Mouse (Mus musculus): ENCODE measurements at regions not wholly inside any gene's neighbourhood (a gene's known extent, or its start where the extent isn't known, plus 50 kb on each side); places are given as distances from the start of the nearest gene placed in this dataset.

DNA sequence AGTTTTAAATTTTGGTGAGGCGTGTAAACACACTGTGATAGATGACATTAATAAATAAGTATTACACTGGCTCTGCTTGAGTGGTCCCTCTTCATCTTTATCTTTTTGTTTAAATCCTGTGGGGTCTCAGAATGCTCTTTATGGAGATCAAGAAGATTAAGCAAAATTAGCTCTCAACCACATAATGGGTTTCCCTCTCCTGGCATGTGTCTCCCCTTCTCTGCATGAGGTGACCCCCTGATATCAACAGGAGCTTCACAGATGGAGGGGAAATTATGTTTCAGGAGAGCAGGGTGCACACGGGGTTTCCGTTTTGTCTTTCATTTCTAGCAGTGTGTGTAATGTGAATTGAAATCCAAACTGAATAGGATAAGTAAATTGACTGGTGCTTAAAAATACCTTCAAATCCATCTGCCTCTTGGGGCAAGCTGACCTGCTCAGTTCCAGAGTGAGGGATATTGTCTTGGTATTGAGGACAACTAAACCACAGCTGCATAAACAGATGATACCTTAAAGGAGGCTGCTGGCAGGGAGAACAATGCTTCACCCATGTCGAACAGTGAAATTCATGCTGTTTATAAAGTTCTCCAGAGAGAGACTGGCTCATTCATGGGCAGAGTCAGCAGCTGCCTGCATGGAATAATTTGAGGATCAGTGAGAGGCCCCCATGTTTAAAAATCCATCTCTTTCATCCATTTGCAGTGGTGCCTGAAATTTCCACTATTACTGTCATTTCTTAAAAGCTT is 518.3 kb upstream of the Nr2f1 start:
- no peak for DNase-seq (ENCODE audit: low spot score)

DNA sequence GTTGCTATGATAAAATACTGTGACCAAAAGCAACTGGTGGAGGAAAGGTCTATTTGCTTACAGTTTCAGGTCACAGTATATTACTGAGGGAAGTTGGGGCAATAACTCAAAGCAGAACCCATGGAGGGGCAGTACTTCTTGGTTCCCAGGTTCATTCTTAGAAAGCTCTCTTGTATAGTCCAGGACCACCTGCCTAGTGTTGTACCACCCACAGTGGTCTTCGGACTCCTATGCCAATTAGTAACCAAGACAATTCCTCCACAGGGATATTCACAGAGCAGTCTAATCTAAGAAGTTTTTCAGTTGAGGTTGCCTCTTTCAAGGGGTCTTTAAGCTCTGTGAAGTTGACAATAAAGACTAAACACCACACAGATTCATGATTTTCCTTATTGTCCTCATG is 517.6 kb upstream of the Nr2f1 start:
- no peak for DNase-seq (ENCODE audit: low spot score)

DNA sequence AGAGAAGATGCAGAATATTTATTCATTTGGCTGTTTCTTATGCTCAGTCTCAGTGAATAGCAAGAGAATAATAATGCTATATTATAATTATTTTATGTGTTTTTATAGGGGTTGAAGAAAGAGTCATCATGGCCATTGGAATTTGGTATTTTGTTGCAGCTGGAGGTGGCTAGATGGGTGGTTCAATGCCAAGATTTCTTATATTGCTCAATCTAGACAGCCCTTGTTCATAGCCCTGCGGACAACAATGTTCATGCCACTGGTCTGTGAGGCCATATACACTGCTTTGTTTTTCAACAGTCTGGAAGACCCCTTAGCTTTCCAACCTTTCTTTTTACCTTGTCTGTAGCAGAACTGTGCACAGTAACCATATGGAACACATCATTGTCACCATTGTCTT is 505.1 kb upstream of the Nr2f1 start:
- DNase-seq (ENCODE audit: low spot score): no peak

DNA sequence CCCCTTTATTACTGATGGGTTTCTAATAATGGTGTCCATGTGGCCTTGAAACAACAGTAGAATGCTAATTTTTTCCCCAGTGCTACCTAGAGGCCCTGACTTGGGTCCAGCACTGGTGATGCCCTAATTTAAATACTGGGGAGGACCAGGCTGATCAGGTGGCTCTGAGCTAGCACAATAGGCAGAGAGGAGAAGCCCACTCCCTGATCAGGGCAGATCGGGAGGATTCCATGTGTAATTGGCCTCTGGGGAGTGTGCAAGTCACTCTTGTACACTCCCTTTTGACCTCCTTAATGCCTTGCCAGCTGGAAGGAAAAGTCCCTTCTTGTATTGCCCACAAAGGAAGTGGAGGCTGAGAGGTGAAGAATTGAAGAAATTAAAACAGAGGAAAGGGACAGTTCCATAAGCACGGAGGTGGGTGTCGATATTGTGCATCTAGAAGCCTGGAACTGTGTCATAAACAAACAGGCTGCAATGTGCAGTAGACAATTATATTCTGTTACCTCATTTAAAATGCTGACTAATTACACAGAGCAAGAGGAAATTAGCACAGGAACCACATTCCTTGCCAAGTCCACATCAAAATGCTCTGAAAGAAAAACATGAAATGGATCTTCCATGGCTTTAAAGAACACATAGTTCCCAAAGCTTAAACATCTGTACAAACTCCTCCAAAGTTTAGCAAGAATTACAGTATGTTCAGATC is 498.4 kb upstream of the Nr2f1 start:
- DNase-seq (ENCODE audit: low spot score): no peak

DNA sequence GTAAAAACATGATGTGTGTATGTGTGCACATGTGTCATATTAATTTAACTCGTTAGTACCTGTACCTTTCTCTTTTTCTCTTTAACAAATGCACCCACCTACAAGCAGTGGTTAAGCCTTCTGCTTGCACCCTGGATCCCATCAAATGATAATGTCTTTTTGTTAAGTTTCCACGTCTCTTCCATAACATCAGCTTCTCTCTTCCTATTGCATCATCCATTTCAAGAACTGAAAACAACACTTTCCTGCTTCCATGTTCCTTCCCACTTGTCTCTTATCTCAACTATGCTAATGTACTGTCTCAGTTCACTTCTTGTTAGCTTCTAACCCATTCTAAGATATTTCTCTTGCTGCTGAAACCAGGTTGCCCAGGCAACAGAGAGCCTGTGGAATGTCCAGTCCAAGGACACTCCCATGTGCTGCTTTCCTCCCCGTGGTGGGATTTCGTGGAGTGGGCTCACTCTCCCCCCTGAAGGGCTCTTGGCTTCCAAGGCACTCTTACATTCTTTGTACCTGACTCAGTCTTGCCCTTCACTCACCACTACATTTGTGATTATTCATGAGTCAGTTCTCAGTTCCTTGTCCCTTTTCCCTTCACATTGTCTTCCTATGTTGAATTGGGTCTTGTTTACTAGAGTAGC is 479.8 kb upstream of the Nr2f1 start:
- DNase-seq (ENCODE audit: low spot score): peak; percentile 67

DNA sequence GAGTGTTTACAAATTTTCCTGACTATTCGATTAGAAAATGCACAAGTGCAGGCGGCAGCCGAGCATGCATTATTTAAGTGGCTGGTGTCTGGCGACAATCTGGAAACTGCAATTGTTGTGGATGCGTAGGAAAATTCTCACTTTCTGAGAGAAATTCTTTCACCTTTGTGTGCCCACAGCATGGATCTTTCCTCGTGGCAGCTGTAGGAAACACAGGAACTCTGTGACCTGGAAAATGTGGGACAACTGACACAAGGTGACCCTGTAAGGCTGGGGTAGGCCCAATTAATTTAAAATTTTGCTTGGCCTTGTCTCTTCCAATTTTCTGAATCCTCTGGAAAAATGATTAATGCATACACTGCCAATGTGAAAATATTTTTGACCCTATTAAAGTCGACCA is 478.7 kb upstream of the Nr2f1 start:
- no peak for DNase-seq (ENCODE audit: low spot score)

DNA sequence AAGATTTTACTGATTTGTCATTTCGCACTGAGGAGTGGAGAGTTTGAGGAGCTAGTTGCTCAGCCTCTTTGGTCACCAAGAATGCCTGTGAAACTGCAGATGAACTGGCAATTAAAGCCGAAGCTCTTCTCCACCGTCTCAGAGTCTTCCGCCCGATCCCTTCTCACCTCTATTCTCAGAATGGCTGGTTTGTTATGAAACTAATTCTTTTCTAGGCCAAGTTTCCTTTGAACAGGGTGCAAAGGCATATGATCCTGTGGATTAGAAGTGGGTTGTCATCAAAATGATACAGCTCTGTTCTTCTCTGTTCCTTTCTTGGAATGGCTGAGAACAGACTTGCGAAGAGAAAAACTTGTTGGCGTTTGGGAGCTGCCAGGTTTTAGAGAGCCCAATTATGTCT is 458.7 kb upstream of the Nr2f1 start:
- DNase-seq (ENCODE audit: low spot score): no peak

DNA sequence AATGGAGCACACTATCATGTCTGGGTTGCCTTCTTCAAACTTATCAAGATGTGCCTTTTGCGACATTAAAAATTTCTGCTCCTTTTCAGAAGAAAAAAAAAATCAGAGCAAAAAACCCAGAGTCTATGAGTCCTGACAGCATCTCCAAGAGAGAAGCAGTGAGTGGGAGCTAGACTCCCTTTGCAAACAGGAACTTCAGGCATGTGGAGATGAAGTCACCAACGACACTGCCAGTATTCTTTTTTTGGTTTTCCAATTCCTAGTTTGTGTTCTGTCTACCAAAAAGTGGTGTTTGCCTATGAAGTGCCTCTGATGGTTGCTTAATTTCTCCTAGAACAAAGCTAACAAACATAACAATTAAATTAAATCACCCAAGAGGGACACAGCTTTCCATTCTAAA is 457.2 kb upstream of the Nr2f1 start:
- DNase-seq (ENCODE audit: low spot score): no peak

DNA sequence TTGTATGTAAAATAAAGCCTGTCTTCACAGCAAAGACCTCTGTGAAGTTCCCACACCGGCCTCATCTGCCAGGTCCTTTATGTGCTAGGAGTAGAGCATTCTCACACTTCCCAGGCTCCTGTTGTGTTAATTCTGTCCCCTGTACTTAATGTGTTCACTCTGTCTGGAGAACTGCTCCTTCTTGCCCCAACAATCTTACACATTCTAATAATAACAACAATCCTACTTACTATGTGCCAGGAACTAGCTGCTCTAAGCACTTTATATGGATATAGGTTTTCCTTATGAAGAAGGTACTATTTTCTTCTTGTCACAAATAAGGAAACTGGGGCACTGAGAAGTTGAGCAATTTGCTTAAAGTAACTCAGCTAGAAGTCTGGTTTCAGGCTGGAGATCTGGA is 456.6 kb upstream of the Nr2f1 start:
- DNase-seq (ENCODE audit: low spot score): no peak

DNA sequence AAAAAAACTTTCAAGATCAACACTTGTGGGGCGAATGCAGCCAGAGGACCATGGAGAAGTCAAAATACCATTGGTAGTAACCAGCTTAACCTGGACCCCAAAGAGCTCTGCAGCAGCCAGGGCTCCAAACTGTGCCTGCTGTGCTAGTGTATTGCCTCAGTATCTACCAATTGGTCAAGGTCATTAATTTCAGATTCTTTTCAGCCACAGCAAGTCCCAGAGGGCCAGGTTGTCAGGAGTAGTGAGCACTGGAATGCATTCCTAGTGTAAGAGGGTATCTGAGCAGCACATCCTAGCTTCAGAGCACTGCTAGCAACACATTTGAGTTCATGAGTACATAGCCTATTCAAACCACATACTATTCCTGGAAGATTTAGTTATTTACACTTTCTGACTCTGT is 451.3 kb upstream of the Nr2f1 start:
- DNase-seq (ENCODE audit: low spot score): peak; percentile 14

DNA sequence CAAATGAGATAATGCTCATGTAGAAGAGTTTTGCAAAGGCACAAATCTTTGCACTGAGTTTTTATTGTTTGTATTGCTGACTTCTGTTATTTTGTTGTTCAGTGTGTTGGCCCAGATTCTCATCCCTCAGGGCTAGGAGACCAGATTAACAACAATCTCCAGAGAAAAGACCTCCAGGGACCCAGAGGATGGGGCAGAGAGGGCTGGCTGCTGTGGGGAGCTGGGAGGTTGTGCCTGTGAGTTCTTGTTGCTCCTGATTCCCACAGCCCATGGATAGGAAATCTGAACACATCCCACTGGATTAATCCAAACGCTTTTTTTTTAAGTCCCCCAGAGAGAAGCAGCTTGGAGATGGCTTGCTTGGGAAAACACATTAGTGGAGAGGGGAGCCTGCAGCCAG is 445.0 kb upstream of the Nr2f1 start:
- no peak for DNase-seq (ENCODE audit: low spot score)

DNA sequence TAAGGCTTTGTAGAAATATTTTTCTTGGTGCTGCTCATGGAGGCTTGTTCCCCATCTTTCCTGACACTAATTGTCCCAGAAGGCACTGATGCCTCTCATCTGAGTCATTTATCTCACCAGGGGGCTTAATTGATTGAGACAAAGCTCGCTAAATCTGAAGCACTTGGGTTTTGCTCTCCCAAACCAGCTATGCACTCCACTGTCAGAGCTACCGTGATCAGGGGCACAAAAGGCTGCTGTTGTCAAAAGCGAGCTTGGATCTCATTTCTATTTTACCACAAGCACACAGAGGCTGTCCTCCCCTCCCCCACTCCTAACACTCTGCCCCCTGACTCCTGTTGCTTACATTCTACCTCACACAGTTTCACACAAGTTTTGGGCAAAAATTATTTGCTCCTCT is 443.5 kb upstream of the Nr2f1 start:
- DNase-seq (ENCODE audit: low spot score): peak; percentile 71

DNA sequence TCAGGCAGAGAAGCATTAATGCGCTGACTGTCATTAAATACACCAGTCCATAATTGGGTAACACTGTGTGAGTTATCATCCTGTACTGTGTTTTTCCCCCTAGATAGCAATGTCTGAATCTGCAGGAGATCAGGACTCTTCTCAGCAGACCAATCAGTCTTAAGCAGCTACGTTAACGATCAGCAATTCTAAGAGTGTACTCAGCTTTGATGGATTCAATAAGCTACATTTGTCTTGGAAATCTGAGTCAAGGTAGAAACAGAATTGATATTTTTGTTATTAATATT is 442.8 kb upstream of the Nr2f1 start:
- no peak for DNase-seq (ENCODE audit: low spot score)

DNA sequence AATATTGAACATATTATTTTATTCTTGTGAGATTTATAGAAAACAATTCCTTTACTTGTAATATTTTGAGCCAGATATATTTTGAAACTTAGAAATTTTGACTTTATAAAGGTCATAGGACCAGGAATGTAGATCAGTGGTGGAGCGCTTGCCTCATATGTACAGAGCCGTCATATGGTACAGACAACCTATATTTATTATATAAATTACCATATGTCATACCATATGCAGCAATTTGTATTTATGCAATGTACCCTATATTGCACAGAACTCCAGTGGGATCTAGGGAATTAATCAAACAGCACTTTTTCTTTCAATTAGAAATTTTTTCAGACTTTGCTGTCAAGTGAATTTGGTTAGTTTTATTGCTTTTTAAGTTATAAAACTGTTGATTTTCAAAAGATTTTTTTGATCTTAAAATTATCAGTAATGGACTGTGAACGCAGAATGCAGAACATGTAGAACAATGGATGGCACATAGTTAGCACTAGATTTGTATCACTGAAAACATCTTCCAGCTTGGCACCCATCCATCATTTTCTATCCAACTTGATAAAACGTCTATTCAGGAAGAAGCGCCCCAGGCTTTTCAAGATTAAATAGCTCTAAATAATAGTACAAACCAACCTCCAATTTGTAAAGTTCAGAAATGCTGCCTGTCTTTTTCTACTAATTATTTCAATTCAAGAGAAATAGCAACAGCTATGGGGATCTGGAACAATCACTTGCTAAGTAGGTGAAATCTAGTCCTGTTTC is 442.3 kb upstream of the Nr2f1 start:
- no peak for DNase-seq (ENCODE audit: low spot score)

DNA sequence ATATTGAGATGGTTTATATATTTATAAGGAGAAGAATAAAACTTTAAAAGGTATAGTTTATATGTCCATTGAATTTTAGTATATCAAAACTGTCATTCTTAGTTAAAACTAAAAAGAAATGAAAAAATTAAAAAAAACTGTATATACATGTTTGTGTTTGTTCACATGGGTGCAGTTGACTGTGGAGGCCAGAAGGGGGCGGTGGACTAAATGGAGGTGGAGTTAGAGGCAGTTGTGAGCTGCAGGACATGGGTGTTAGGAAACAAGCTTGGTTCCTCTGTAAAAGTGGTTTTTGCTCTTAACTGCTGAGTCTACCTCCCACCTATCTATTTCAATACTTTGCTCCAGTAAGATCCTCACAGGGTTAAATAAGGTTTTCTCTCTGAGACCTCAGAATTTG is 440.8 kb upstream of the Nr2f1 start:
- no peak for DNase-seq (ENCODE audit: low spot score)

DNA sequence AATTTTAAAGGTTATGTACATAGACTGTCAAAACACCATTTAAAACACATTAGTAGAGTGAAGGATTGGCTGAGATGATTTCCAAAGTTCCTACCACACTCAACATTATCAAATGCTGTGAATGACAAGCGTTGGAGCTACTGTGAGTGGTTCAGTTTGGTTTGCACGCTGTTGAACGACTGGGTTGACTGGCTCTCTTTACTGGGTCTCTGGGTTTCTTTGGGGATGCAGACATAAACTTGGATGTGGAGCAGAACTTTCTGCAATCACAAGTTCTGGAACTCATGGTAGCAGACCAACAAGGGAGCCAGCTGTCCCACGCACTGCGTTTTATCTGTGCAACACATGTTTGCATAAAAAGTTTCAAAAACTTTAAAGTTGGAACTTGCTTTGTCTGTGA is 438.9 kb upstream of the Nr2f1 start:
- DNase-seq (ENCODE audit: low spot score): no peak

DNA sequence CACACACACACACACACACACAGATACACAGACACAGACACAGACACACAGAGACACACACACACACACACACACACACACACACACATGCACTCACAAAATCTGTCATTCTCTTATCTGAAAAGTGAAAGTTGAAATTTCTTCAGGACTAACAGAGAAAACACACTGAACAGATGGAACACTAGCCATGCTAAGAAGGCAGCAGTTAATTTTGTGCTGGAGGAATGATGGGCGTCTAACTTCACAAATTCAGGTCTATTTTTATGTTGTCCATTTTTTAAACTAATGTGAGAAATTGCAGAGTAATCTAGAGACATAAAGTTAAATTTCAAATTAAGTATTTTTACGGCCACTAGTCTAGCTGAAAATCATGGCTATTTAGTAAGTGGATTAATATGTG is 432.1 kb upstream of the Nr2f1 start:
- DNase-seq (ENCODE audit: low spot score): no peak

DNA sequence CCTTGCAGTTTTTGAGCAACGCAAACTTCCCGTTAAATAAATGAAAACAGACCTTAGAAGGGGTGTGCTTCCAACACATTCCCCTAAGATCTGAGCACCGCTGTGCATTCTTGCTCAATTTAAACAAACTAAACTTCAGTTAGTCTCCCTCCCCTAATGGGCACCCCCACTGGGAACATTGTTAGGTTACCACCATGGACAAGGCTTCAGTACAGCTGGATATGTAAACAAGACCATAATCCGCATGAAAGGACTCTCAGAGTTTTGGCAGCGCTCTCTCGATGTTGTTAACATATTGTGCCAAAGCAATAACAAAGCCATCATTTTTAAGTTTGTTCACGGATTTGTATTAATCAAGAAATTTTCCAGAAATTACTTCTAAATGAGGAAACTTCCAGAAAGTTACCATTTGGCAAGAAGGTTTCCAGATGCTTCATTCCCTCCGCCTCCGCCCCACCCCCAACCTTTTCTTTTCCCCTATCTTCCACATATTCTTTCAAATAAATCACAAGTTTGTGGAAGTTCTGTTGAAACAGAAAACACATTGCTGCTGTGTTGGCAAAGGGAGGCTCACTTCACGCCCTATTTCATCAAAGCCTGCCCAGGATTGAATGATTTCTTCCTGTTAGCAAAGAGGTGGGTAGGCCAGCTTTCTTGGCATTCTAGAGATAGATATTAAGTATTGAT is 429.6 kb upstream of the Nr2f1 start:
- peak; percentile 71 for DNase-seq (ENCODE audit: low spot score)

DNA sequence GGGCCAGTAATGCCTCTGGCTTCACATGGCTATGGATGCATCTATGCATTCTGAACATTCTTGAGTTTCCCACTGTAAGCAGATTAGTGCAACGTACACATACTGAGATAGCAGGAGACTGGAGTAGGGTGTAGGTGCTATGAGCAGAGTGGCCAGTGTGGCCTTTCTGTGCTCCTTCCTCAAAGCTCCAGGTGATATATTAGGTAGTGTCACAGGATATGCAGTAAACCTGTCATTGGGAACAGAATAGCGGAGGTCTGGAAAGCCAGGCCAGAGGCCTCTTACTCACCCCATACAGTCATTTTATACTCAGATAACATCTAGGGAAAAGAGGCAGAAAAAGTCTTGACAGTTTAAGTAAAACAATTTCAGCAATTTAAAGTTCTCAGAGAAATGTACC is 424.1 kb upstream of the Nr2f1 start:
- no peak for DNase-seq (ENCODE audit: low spot score)

DNA sequence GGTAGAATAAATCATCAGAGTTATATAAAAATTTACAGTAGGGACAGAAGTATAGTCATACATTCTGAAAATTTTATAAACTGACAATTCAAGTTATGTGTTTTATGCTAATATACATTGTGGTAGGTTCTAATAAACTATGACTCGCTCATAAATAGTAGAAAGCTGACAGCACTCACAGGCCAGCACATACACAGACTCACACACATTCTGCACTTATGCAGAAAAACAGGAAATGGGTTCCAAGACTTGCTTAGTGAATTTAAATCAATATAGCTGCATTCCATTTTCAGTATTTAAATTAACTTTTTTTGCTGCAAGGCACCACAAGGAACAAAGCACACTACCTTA is 403.3 kb upstream of the Nr2f1 start:
- DNase-seq (ENCODE audit: low spot score): no peak

DNA sequence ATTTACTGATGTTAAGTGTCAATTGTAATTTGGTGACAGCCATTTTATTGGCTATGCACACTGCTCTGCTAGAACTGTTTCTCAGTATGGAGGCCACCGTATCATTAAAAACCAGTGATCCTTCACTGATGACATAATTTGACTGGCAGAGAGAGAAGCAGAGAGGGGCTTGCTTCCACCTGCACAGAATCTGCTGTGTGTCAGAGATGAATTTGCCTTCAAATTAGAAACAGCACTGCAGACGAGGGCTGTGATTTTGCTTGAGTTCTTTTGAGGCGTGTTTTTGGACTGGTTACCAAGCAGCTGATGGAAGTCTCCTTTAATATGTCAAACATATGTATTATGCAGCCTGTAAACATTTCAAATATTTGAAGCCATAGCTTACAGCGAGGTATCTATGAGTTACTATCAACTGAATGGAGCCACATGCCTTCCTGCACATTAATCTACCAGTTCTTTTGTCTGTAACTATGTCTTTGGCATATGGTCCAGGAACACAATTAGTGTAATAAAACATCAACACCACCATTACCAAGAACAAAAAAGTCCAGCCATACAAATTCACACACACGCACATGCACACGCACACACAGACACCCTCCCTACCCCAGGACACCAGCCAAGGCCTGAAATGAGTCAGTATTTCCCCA is 402.8 kb upstream of the Nr2f1 start:
- DNase-seq (ENCODE audit: low spot score): peak; percentile 28
